Mouse (Mus musculus) adrenal gland, postnatal 25 days (tissue): ENCODE measurements at regions not wholly inside any gene's neighbourhood (a gene's known extent, or its start where the extent isn't known, plus 50 kb on each side); places are given as distances from the start of the nearest gene placed in this dataset.

Experiments
- DNase-seq: peaks from one replicate; pipeline ENCODE4 v3.0.0; 2021; ENCODE audit warnings: mixed read lengths

GRCm38 (mm10) chr4:62809048-62809447, 156.3 kb upstream of the Zfp618 start:
- no peak for DNase-seq

- no peak for DNase-seq
Measured at GRCm38 (mm10) chr4:62819889-62820288, 145.5 kb upstream of the Zfp618 start.

GRCm38 (mm10) chr4:62821288-62821687, 144.1 kb upstream of the Zfp618 start:
- peak; percentile 15 for DNase-seq

GRCm38 (mm10) chr4:62822568-62822967, 142.8 kb upstream of the Zfp618 start:
- DNase-seq: peak; percentile 86

- DNase-seq: no peak
Measured at GRCm38 (mm10) chr4:62823082-62823481, 142.3 kb upstream of the Zfp618 start.

- peak; percentile 44 for DNase-seq
Measured at GRCm38 (mm10) chr4:62823555-62824250, 141.7 kb upstream of the Zfp618 start.

GRCm38 (mm10) chr4:62824581-62824980, 140.8 kb upstream of the Zfp618 start:
- DNase-seq: no peak

GRCm38 (mm10) chr4:62825256-62825655, 140.1 kb upstream of the Zfp618 start:
- DNase-seq: no peak

GRCm38 (mm10) chr4:62828963-62829362, 136.4 kb upstream of the Zfp618 start:
- no peak for DNase-seq

- DNase-seq: peak; percentile 61
Measured at GRCm38 (mm10) chr4:62833944-62834343, 131.4 kb upstream of the Zfp618 start.

- DNase-seq: no peak
Measured at GRCm38 (mm10) chr4:62836875-62837274, 128.5 kb upstream of the Zfp618 start.

GRCm38 (mm10) chr4:62850526-62850925, 114.8 kb upstream of the Zfp618 start:
- no peak for DNase-seq

GRCm38 (mm10) chr4:62853335-62853734, 112.0 kb upstream of the Zfp618 start:
- no peak for DNase-seq

GRCm38 (mm10) chr4:62856406-62856805, 109.0 kb upstream of the Zfp618 start:
- DNase-seq: no peak

- DNase-seq: peak; percentile 6
Measured at GRCm38 (mm10) chr4:62862756-62863155, 102.6 kb upstream of the Zfp618 start.

GRCm38 (mm10) chr4:62870391-62870983, 94.9 kb upstream of the Zfp618 start:
- peak; percentile 28 for DNase-seq

- DNase-seq: no peak
Measured at GRCm38 (mm10) chr4:62872562-62872961, 92.8 kb upstream of the Zfp618 start.

- no peak for DNase-seq
Measured at GRCm38 (mm10) chr4:62873986-62874385, 91.4 kb upstream of the Zfp618 start.

- DNase-seq: no peak
Measured at GRCm38 (mm10) chr4:62878063-62878462, 87.3 kb upstream of the Zfp618 start.

GRCm38 (mm10) chr4:62878927-62879326, 86.4 kb upstream of the Zfp618 start:
- DNase-seq: peak; percentile 18

GRCm38 (mm10) chr4:62881824-62882223, 83.5 kb upstream of the Zfp618 start:
- no peak for DNase-seq

- DNase-seq: no peak
Measured at GRCm38 (mm10) chr4:62882276-62882675, 83.1 kb upstream of the Zfp618 start.

- DNase-seq: peak; percentile 50
Measured at GRCm38 (mm10) chr4:62888736-62889135, 76.6 kb upstream of the Zfp618 start.

- peak; percentile 31 for DNase-seq
Measured at GRCm38 (mm10) chr4:62889708-62890107, 75.7 kb upstream of the Zfp618 start.
